Mouse (Mus musculus) NIH3T3 (cell line): ENCODE measurements around the gene Rnf121.
"Not testable (repeated sequence)": the region's sequence is repeated elsewhere in the genome, so short reads cannot be mapped to it uniquely, and the experiment has no call there.

ENCODE experiments used
- DNase-seq: peaks from one replicate; pipeline ENCODE4 v3.0.0-alpha.2; 2012; ENCODE audit warnings: low read depth

The Rnf121 gene

GRCm38 (mm10) chr7:102064655-102065045 is 619 bp downstream of the Rnf121 start:
- DNase-seq = no peak

- DNase-seq = no peak
Measured at GRCm38 (mm10) chr7:102063891-102064290, 1.4 kb downstream of the Rnf121 start.

GRCm38 (mm10) chr7:102062203-102062602 is 3.1 kb downstream of the Rnf121 start:
- DNase-seq = no peak

GRCm38 (mm10) chr7:102061353-102061752 is 3.9 kb downstream of the Rnf121 start:
- DNase-seq = no peak

GRCm38 (mm10) chr7:102048524-102048923 is 16.7 kb downstream of the Rnf121 start:
- DNase-seq = peak; percentile 9

- no peak for DNase-seq
Measured at GRCm38 (mm10) chr7:102042314-102042713, 23.0 kb downstream of the Rnf121 start.

- DNase-seq = no peak
Measured at GRCm38 (mm10) chr7:102037318-102037717, 28.0 kb downstream of the Rnf121 start.

- DNase-seq = no peak
Measured at GRCm38 (mm10) chr7:102035534-102035933, 29.7 kb downstream of the Rnf121 start.

- DNase-seq = peak; percentile 37
Measured at GRCm38 (mm10) chr7:102034904-102035303, 30.4 kb downstream of the Rnf121 start.

- DNase-seq = peak; percentile 22
Measured at GRCm38 (mm10) chr7:102025187-102026119, 39.8 kb downstream of the Rnf121 start.

GRCm38 (mm10) chr7:102023821-102024220 is 41.4 kb downstream of the Rnf121 start:
- no peak for DNase-seq

GRCm38 (mm10) chr7:102020934-102021333 is 44.3 kb downstream of the Rnf121 start:
- not testable (repeated sequence) for DNase-seq

GRCm38 (mm10) chr7:102019362-102019761 is 45.9 kb downstream of the Rnf121 start:
- DNase-seq = peak; percentile 13

GRCm38 (mm10) chr7:102018590-102018989 is 46.7 kb downstream of the Rnf121 start, which contains the start of gene Il18bp:
Gene Il18bp, minus strand, starts transcription at chr7:102018690.
- no peak for DNase-seq

GRCm38 (mm10) chr7:102018034-102018433 is 47.2 kb downstream of the Rnf121 start:
- no peak for DNase-seq

- peak; percentile 44 for DNase-seq
Measured at GRCm38 (mm10) chr7:102017452-102017851, 47.8 kb downstream of the Rnf121 start.

- no peak for DNase-seq
Measured at GRCm38 (mm10) chr7:102016936-102017335, 48.3 kb downstream of the Rnf121 start.

- no peak for DNase-seq
Measured at GRCm38 (mm10) chr7:102014995-102015394, 50.3 kb downstream of the Rnf121 start.

GRCm38 (mm10) chr7:102013416-102013815 is 51.9 kb downstream of the Rnf121 start:
- no peak for DNase-seq

- no peak for DNase-seq
Measured at GRCm38 (mm10) chr7:102011855-102012254, 53.4 kb downstream of the Rnf121 start.

GRCm38 (mm10) chr7:102006520-102006919 is 58.7 kb downstream of the Rnf121 start:
- DNase-seq = no peak

GRCm38 (mm10) chr7:102000921-102001630 is 64.2 kb downstream of the Rnf121 start:
- no peak for DNase-seq

GRCm38 (mm10) chr7:102000296-102000695 is 65.0 kb downstream of the Rnf121 start:
- DNase-seq = no peak
